Mouse (Mus musculus) kidney, adult 9 months (tissue): ENCODE results near the gene Ccl4.

ENCODE experiments used
- DNase-seq: peaks from one replicate; pipeline ENCODE4 v3.0.0; 2022

Gene Ccl4

GRCm38 (mm10) chr11:83662204-83662603 is at the start of gene Ccl4:
Gene Ccl4, plus strand, starts transcription at chr11:83662584.
- DNase-seq, result no peak

DNA sequence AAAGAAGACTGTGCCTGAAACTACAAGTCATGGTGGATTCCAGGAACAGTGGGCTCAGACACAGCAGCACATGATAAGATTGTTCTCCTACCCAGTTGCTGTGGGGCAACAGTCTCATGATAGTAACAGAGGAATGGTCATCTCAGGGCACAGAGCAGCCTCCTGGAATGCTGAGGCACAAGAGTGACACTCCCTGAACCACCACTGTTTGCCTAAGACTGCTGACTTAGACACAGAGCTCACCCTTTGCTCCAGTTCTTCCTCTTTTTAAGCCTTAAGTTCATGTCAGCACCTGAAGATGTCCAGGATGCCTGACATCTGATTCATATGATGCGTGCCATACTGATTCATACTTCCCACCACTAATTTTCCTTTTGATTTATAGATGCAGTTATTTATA is 45.8 kb upstream of the Ccl4 start:
- DNase-seq, result no peak

GRCm38 (mm10) chr11:83618238-83618637 is 44.1 kb upstream of the Ccl4 start:
- no peak for DNase-seq

DNA sequence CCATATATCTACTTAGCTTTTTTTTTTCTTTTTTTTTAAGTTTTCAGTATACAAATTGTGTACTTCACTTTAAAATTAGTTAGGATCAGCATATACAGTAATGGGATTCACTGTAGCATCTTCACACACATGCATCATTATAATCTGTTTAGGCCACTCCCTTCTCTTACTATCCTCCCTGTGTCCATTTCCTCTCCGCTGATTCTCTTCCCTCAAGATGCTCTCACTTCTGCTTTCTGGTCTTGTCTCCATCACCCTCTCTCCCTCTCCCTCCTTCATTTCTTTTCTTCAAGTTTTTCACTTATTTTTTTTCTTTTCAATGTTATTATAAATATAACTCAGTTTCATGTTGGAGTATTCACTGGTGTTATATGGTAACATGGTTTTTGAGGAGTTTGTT is 43.3 kb upstream of the Ccl4 start:
- DNase-seq, result no peak

DNA sequence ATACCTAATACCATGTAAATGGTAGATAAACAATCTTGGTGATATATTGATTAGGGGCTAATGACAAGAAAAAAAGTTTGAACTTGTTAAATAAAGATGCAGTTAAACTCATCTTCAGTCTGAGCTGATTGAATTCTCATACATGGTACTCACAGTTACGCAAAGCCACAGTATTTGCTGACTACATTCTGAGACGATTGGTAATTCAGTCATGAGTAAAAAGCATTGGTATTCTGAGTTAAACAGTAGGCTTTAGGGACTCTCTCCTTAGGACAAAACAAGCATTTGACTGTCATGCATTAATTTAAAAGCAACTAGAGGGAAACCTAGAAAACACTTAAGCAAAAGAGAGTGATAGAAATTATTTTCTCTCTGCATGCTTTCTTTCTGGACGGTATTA is 38.8 kb upstream of the Ccl4 start:
- no peak for DNase-seq

GRCm38 (mm10) chr11:83628808-83629207 is 33.6 kb upstream of the Ccl4 start:
- no peak for DNase-seq

- no peak for DNase-seq
Measured at GRCm38 (mm10) chr11:83630630-83631029, 31.8 kb upstream of the Ccl4 start.

GRCm38 (mm10) chr11:83631065-83631464 is 31.3 kb upstream of the Ccl4 start:
- DNase-seq, result no peak

GRCm38 (mm10) chr11:83632744-83633143 is 29.6 kb upstream of the Ccl4 start:
- DNase-seq, result peak; percentile 16

DNA sequence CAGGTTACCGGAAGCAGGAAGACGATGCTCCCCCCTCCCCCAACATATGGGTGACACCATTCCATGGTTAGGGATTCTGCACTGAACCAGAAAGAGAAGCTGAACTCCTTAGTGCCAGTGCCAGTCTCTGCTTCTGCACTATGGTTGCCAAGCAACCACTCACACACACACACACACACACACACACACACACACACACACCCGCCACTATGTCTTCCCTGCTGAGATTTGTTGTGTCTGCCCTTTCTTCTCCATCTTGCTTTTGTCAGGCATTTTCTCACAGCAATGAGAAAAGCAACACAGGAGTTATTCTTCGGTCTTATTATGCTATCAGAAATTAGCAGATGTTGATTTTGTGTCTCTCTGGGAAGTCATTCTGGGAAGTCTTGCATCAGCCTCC is 28.0 kb upstream of the Ccl4 start:
- DNase-seq, result no peak

DNA sequence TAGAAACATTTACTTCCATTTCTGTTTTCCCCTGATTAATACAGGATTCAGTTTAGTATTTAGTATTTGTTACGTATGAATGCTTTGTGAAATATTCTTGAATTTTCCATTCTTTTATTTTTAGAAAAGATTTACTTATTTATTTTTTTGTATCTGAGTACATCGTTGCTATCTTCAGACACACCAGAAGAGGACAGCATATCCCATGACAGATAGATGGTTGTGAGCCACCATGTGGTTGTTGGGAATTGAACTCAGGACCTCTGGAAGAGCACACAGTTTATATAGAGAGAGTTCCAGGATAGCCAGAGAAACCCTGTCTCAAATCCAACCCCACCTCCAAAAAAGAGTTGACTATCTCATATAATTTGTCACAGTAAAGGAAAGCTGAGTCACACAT is 27.5 kb upstream of the Ccl4 start:
- no peak for DNase-seq

DNA sequence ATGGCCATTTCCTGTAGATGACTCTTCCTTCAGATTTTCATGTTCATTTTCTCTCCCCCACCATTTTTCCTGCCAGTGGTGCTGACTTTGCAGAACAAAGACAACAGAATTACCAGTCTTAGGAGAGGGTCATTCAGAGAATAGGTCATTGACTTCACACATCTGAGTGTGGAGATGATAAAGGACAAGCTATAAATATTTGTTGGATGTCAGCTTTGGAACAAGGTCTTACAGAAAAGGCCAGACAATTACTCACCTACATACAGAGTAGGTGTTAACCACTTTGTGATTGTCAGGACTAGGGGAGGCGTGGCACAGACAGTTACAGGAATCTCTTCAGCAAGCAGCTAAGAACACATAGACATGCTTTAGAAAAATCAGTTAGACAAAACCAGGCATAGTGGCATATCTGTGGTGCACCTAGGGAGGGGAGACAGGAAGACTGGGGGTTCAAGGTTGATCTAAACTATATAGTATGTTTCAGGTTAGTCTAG is 25.6 kb upstream of the Ccl4 start:
- DNase-seq, result no peak

- DNase-seq, result no peak
Measured at GRCm38 (mm10) chr11:83638934-83639333, 23.4 kb upstream of the Ccl4 start.

GRCm38 (mm10) chr11:83639533-83639932 is 22.9 kb upstream of the Ccl4 start:
- peak; percentile 27 for DNase-seq

DNA sequence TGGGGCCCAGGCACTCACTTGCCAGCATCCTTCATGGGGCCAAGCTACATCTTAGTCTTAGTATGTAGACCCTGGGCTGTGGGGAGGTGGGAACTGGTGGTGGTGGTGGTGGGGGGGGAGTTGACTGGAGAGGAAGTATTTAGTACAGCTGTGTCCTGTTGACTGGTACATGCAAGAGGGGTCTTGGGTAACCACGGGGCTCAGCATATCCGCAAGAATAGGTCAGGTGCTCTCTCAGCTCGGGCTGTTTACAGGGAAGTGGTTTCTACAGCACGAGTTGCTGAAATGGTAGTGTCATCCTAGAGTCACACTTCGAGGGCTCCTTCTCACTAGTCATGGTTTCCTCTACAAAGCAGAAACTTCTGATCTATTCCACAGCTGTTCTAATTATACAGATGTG is 22.2 kb upstream of the Ccl4 start:
- no peak for DNase-seq

- DNase-seq, result no peak
Measured at GRCm38 (mm10) chr11:83641216-83641615, 21.2 kb upstream of the Ccl4 start.

DNA sequence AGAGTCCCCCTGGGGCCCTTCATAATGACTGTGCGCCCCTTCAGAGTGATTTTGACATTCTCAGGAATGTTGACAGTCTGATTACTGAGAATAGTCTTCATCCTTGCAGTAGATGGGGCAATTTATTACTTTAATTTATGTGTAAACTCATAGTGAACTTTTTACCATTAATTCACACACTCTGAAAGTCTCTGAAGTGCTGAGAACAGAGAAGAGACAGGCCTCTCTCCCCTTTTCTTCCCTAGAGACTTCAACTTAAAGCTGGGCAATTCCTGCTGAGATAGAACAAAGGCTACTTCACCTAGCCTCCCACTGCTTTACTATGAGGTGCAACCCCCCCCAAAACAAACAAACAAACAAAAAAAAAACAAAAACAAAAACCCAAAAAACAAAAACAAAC is 16.9 kb upstream of the Ccl4 start, which contains the start of gene Rpl9-ps1:
Rpl9-ps1 (minus strand) TSS at position 101 of the 400 bp plus-strand sequence.
- DNase-seq, result no peak

GRCm38 (mm10) chr11:83646356-83647149 is 15.8 kb upstream of the Ccl4 start:
- DNase-seq, result no peak

DNA sequence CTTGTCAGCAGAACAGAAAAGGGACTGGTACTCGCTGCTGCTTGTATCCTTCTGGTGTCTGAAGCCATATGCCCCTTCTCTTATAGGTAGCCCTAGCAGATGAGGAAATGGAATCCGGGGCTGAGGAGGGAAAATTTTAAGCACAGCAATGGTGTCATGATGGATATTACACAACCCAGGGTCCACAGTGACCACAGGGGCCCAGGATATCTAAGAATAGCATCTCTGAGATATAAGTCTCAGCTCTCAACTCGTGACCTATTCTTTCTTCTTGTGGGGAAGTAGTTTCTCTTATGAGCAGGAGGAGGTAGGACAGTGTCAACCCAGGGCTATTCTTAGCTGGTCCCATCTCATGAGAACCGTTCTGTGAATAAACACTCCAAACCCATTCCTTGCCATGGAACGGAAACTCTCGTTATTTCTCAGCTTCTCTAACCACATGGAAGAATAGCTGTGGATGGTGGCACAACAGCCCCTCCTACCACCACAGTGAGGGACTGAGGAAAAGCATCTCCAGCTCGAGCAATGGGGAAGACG is 13.0 kb upstream of the Ccl4 start, which contains the start of gene Ccl3:
Ccl3 (minus strand) TSS at position 51 of the 537 bp plus-strand sequence.
- DNase-seq, result no peak

DNA sequence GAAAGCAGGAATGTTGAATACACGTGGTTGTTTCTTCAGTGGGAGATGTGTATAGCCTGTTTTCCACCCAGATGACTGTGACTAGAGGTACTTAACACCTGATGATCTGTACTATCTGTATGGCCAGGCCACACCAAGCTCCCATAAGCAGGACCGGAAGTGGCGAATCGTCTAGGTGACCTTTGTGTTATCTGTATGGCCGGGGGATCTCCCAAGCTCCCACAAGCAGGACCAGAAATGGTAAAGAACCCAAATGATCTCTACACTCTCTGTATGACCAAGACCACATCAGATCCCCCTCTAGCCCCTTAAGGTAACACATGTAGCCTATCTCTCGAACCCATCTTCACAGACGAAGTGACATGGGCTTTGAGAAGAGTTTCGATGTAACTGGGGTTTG is 7.8 kb upstream of the Ccl4 start:
- DNase-seq, result no peak

DNA sequence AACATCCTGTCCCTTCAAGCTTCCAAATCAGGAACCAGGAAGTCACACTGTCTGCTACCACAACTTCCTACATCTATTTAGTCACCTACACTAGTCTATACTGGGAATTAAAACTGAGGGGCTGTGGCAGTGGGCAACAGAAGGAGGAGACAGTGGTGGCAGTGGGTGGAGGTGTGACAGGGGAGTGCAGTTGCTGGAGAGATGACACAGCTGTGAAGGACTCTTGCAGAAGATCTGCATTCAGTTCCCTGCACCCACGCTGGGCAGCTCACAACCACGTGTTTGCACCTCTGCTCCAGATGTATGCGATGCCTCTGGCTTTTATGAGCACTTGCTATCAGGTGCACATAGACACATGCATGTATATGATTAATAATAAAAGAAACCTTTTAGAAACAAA is 4.9 kb upstream of the Ccl4 start:
- DNase-seq, result no peak

- DNase-seq, result no peak
Measured at GRCm38 (mm10) chr11:83658797-83659196, 3.6 kb upstream of the Ccl4 start.

DNA sequence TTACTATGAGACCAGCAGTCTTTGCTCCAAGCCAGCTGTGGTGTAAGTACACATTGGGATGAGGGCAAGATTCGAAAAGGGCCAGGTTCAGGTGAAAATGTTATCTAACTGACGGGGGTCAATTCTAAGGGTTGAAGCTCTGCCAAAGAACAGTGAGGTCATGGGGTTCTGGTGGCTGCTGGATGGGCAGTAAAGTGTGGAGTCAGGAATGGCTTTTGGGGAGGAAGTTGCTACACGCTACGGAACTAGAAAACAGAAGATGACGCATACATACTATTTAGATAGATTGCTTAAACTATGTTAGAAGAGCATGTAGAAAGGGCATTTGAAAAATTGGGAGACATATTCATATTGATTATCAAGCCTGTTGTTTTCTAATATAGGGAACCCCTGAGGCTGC is 1.1 kb downstream of the Ccl4 start:
- no peak for DNase-seq

GRCm38 (mm10) chr11:83671743-83672142 is 9.4 kb downstream of the Ccl4 start:
- DNase-seq, result no peak

DNA sequence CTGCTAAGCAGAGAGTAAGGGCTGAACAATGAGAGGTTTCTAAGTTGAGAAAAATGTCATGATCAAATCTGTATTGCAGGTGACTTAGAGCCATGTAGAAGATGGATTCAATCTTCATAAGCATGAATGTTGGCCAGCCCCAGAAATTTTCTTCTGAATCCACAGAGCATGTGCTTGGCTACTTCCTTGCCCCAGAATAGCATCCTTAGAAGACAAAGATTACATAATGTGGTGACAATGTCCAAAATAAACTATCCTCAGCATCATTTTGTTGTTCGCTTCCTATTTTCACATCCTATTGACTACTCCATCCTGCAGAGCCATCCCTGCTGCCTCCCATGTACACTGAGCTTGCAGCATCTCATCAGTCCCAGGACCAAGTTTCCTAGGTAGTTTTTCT is 13.3 kb downstream of the Ccl4 start:
- no peak for DNase-seq
